Mouse (Mus musculus) liver, postnatal 0 days (tissue): ENCODE measurements around the gene Plagl2. TPM values are rescaled to one million over a fixed set of nuclear protein-coding genes. Genes with fewer than 3 reads are reported as not detected.

Experiments
- ATAC-seq: fragments of 200-750 bp; cut with Nextera tagmentation; 2 replicates; pipeline ENCODE4 v1.8.0; 2017; ENCODE audit warnings: mild to moderate bottlenecking, moderate library complexity
- DNase-seq: peaks from one replicate; pipeline ENCODE4 v3.0.0-alpha.2; 2016
- H3K27ac ChIP-seq: fragments of 300-500 bp; sonication (generic); 2 replicates; pipeline ENCODE4 v1.5.1; 2014; ENCODE audit warnings: antibody characterized with exemption, moderate library complexity, mild to moderate bottlenecking, low read depth
- H3K27me3 ChIP-seq: fragments of 300-500 bp; sonication (generic); 2 replicates; pipeline ENCODE4 v1.6.1; 2014; ENCODE audit warnings: low read length, control low read depth, mixed read lengths; ENCODE audit not compliant: insufficient read depth
- H3K36me3 ChIP-seq: fragments of 300-500 bp; sonication (generic); replicated peaks from 2 replicates; pipeline ENCODE4 v1.6.1; 2014; ENCODE audit warnings: mild to moderate bottlenecking, control low read depth, low read length, moderate library complexity, mixed read lengths; ENCODE audit not compliant: insufficient read depth
- H3K4me1 ChIP-seq: fragments of 300-500 bp; sonication (generic); 2 replicates; pipeline ENCODE4 v1.6.1; 2014; ENCODE audit warnings: antibody characterized with exemption, mild to moderate bottlenecking, control low read depth; ENCODE audit not compliant: insufficient read depth
- H3K4me2 ChIP-seq: fragments of 300-500 bp; sonication (generic); 2 replicates; pipeline ENCODE4 v1.6.1; 2014; ENCODE audit warnings: low read depth, mild to moderate bottlenecking, low read length, moderate library complexity, mixed read lengths
- H3K4me3 ChIP-seq: fragments of 300-500 bp; sonication (generic); 2 replicates; pipeline ENCODE4 v1.5.1; 2014; ENCODE audit warnings: low read depth, low read length
- H3K9ac ChIP-seq: fragments of 300-500 bp; sonication (generic); replicated peaks from 2 replicates; pipeline ENCODE4 v1.6.1; 2014; ENCODE audit warnings: mild to moderate bottlenecking, moderate library complexity
- H3K9me3 ChIP-seq: fragments of 300-500 bp; sonication (generic); 2 replicates; pipeline ENCODE4 v1.6.1; 2016; ENCODE audit warnings: mild to moderate bottlenecking, control low read depth, low read length, mixed read lengths
- CTCF ChIP-seq: sonication (generic); IDR thresholded peaks from 2 replicates; pipeline ENCODE4 v1.5.1; 2016; ENCODE audit warnings: antibody characterized with exemption, low read depth
- EP300 ChIP-seq: IDR thresholded peaks from 2 replicates; pipeline ENCODE4 v1.6.1; 2016; ENCODE audit warnings: antibody characterized with exemption, low read depth, mild to moderate bottlenecking
- WGBS: fragments of 180-500 bp; shearing (Covaris S2); extraction: QIAGEN DNeasy Blood & Tissue Kit; methylation state at CpG from one replicate; pipeline ENCODE4 v1.1.7; 2014; ENCODE audit not compliant: insufficient replicate concordance; 5-methylcytosine and 5-hydroxymethylcytosine counted together
- polyA plus RNA-seq: library from polyadenylated mRNA; unstranded; fragments of >200 nt; fragmentation: Nextera tagmentation; extraction: Ambion mirVana; gene quantifications from 2 replicates; pipeline ENCODE4 v1.2.1, GENCODE M21; 2015

The Plagl2 gene
- polyA plus RNA-seq, 1 experiment from 2014 or later = 4.4 TPM

DNA sequence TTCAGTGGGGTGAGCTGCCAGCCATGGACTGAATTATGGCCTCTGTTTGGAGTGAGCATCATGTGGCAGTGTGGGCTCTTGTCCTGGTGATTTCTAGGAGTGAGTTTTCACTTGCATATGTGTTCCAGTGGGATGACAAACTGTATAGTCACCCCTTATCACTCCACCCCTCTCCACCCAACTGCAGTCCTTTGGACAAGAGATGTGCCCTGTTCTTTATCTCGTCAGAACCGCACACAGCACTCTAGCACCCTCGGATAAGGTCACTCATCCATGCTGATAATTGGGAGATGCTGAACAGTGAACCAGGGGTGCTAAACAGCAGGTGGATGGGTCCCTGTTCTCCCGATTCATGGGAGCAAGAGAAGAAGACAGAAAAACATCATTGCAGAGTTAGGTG, 19.6 kb downstream of the Plagl2 start:
- Histone ChIP-seq H3K9me3 (no peaks in the 10 kb centered on the region), H3K4me3 (no peak overlapping the region; the same call in 1 of the 2 replicates), H3K4me2 (peak overlapping the region; percentile 63), H3K27ac (peak overlapping the region; percentile 66; the same call in 1 of the 2 replicates), H3K36me3 (no peaks in the 10 kb centered on the region), H3K27me3 (no peaks in the 10 kb centered on the region), H3K9ac (0 out of 2 replicates have a peak overlapping the region, but pooled peaks have one; percentile 6), H3K4me1 (peaks cover 39% of the 10 kb centered on the region)
- TF ChIP-seq CTCF (no peak), EP300 (peak; percentile 92)
- WGBS = 59% methylated on average over 4 of the region's 4 CpGs
- peak; percentile 70 for ATAC-seq
- DNase-seq = no peak

DNA sequence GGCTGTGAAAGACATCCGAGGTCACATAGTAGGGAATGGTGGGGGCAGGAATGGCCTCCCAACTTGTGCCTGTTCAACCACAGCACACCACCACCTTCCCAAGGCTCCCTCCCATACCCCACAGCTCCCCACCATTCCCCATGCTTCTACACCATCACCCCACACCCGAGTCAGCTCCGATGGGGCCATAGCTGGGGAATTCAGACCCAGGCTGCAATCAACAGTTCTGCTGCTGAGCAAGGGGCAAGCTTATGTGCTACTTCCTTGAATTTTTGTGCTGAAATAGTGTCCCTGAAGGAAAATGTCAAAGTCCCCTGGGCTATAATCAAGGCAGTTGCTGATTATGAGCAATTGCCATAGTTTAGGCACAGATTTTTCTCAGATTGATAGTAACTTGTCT, 22.7 kb downstream of the Plagl2 start:
- H3K36me3 ChIP-seq = no peaks in the 10 kb centered on the region
- no peak overlapping the region for H3K9ac ChIP-seq
- no peak for TF ChIP-seq EP300
- TF ChIP-seq CTCF = no peak
- H3K9me3 ChIP-seq = no peaks in the 10 kb centered on the region
- H3K27me3 ChIP-seq = no peaks in the 10 kb centered on the region
- no peak overlapping the region for H3K4me2 ChIP-seq
- 71% methylated on average over 3 of the region's 3 CpGs for WGBS
- H3K4me3 ChIP-seq = no peak overlapping the region
- DNase-seq (no peak), ATAC-seq (no peak)
- H3K27ac ChIP-seq = no peak overlapping the region
- peaks cover 28% of the 10 kb centered on the region for H3K4me1 ChIP-seq

DNA sequence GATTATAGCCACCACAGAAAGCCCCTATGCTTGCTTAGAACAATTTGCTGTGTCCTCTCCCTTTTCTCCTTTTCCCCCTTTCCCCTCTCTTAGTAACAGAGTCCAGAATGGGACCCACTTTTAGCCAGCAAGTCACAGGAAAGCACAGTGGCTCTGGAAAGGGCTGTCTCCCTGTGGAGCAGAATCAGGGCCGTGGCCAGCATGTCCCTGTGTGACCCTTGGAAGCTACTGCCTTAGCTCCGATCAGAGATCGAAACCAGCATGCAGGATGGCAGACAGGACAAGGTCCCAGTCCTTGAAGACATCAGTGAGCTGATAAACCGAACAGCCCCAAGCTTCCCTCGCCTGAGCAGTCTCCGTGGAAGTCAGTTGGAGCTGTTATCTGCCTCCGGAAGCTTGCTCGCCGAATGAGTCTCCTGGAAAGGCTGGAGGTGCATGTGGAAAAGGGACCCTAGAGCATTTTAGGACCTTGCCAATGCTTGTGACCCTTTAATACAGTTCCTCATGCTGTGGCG, 23.3 kb downstream of the Plagl2 start:
- Histone ChIP-seq H3K4me2 (no peak overlapping the region), H3K36me3 (no peaks in the 10 kb centered on the region), H3K27me3 (no peaks in the 10 kb centered on the region), H3K4me1 (peaks cover 28% of the 10 kb centered on the region), H3K4me3 (no peak overlapping the region), H3K9me3 (no peaks in the 10 kb centered on the region), H3K27ac (no peak overlapping the region), H3K9ac (no peak overlapping the region)
- ATAC-seq (no peak), DNase-seq (no peak)
- TF ChIP-seq EP300 (no peak), CTCF (no peak)
- WGBS = 85% methylated on average over 10 of the region's 10 CpGs

DNA sequence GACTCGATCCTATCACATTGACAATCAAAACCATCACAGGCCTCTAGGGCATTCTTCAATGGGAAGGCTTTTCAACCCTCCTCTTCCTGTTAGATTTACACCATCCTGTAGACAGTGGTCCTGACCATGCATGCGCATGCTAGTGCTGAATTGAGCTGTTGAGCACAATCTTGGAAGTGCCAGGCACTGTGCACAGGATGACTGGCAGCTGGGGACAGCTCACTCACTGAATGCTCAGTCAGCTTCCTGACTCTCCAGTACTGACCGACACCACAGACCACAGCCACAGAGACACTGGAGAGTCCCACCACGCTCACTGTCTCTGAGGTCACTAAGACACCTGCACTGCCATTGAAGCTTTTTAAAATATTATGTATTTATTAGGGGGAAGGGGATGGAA, 25.8 kb downstream of the Plagl2 start:
- Histone ChIP-seq H3K27ac (peak overlapping the region; percentile 59; the same call in 1 of the 2 replicates), H3K4me3 (no peak overlapping the region), H3K4me1 (peaks cover 9% of the 10 kb centered on the region), H3K9me3 (no peaks in the 10 kb centered on the region), H3K36me3 (no peaks in the 10 kb centered on the region), H3K9ac (no peak overlapping the region), H3K4me2 (0 out of 2 replicates have a peak overlapping the region, but pooled peaks have one; percentile 1), H3K27me3 (no peaks in the 10 kb centered on the region)
- 44% methylated on average over 4 of the region's 4 CpGs for WGBS
- no peak for DNase-seq
- ATAC-seq = peak; percentile 11; the same call in 1 of the 2 replicates
- no peak for TF ChIP-seq CTCF
- no peak for TF ChIP-seq EP300

DNA sequence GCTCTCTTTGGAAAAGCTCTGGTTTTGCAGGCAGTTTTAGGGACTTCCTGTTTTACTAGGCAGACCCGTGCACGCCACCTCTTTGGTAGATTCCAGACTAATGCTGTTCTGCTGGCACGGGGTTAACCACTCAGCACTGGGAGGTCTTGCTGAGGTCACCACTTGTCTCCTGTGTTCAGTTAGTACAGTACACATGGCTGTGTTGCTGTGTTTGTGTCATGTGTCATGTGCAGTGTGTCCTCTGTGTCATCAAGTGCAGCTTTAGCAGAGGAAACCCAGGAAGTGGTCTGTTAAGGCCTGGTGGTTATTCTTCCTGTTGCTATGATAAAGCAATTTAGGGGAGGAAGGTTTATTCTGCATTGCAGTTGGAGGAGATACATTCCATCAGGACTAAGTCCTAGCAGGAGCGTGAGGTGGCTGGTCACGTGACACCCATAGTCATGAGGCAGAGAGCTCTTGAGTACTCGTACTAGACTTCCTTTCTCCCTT, 26.4 kb downstream of the Plagl2 start:
- peak; percentile 81 for ATAC-seq
- Histone ChIP-seq H3K9ac (no peak overlapping the region), H3K9me3 (no peaks in the 10 kb centered on the region), H3K4me2 (0 out of 2 replicates have a peak overlapping the region, but pooled peaks have one; percentile 1), H3K36me3 (peaks cover 3% of the 10 kb centered on the region), H3K27ac (peak overlapping the region; percentile 59), H3K4me3 (no peak overlapping the region), H3K27me3 (no peaks in the 10 kb centered on the region), H3K4me1 (peaks cover 8% of the 10 kb centered on the region; the same call in 1 of the 2 replicates)
- TF ChIP-seq EP300 (no peak), CTCF (no peak)
- WGBS = 30% methylated on average over 6 of the region's 6 CpGs
- no peak for DNase-seq

DNA sequence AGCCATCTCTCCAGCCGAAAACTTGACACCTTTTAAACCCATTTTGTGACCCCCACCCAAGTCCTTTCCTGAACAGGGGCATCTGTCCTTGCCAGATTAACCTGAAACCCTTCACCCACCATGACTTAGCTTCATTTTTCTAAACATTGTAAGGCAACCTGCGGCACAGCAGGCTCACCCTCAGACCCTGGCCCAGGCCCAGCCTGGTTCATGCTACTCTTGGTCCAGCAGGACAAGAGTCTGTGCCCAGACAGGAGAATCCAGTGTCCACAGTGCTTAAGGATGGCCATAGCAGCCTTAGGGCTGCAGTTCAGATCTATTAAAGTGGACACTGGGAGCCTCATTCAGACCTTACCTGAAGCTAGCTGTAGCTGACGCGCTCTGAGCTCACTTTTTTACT, 27.9 kb downstream of the Plagl2 start:
- no peaks in the 10 kb centered on the region for H3K9me3 ChIP-seq
- DNase-seq = no peak
- H3K4me2 ChIP-seq = no peak overlapping the region
- no peak overlapping the region for H3K9ac ChIP-seq
- no peak overlapping the region for H3K27ac ChIP-seq
- no peaks in the 10 kb centered on the region for H3K27me3 ChIP-seq
- no peak for ATAC-seq
- 89% methylated on average over 4 of the region's 4 CpGs for WGBS
- H3K36me3 ChIP-seq = peaks cover 15% of the 10 kb centered on the region
- no peak overlapping the region for H3K4me3 ChIP-seq
- TF ChIP-seq CTCF (no peak), EP300 (no peak)
- H3K4me1 ChIP-seq = peaks cover 8% of the 10 kb centered on the region; the same call in 1 of the 2 replicates
